Mouse (Mus musculus): ENCODE data around the gene Mindy1.

DNA sequence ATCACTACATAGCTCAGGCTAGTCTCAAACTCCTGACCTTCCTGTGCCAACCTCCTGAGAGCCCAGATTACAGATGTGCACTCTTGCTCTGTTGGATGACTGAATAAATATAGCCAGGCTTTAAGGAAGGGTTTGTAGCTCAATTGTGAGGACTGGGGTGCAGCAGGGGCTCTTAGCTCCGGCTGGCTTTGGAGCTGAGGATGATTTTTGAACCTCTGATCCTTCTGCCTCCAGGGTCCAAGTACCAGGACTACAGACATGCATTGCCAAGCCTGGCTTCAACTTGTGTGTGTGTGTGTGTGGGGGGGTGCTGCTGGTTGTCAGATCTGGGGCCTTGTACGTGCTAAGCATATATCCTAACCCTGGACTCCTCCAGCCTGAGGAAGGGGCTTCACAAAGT is 11.8 kb downstream of the Mindy1 start:
- TF ChIP-seq CTCF (IDR thresholded peaks at IDR 0.05; ENCODE audit: low read depth) = no peak
- TF ChIP-seq EP300 (IDR thresholded peaks at IDR 0.05; ENCODE audit: low read depth) = no peak

Measured in liver, postnatal 0 days (tissue).